Mouse (Mus musculus) neural tube, embryonic 11.5 days (tissue): ENCODE results near the gene Clca3a2. TPM values are rescaled to one million over a fixed set of nuclear protein-coding genes. Genes with fewer than 3 reads are reported as not detected.
"Not testable (repeated sequence)": the region's sequence is repeated elsewhere in the genome, so short reads cannot be mapped to it uniquely, and the experiment has no call there.

Experiments
- ATAC-seq: fragments of 200-750 bp; cut with Nextera tagmentation; 2 replicates; pipeline ENCODE4 v1.8.0; 2017; ENCODE audit warnings: moderate number of reproducible peaks, mild to moderate bottlenecking, moderate TSS enrichment, moderate library complexity; ENCODE audit not compliant: insufficient read depth, low FRiP score, low TSS enrichment
- DNase-seq: peaks from one replicate; pipeline ENCODE4 v3.0.0-alpha.2; 2015; ENCODE audit warnings: low spot score
- H3K27ac ChIP-seq: fragments of 300-500 bp; sonication (generic); 2 replicates; pipeline ENCODE4 v1.5.1; 2014; ENCODE audit warnings: low read depth, mild to moderate bottlenecking, low read length
- H3K27me3 ChIP-seq: fragments of 300-500 bp; sonication (generic); 2 replicates; pipeline ENCODE4 v1.6.1; 2014; ENCODE audit warnings: mild to moderate bottlenecking, low read length, mixed read lengths; ENCODE audit not compliant: control insufficient read depth, insufficient read depth
- H3K36me3 ChIP-seq: fragments of 300-500 bp; sonication (generic); 2 replicates; pipeline ENCODE4 v1.6.1; 2014; ENCODE audit warnings: mild to moderate bottlenecking, low read length, moderate library complexity, mixed read lengths; ENCODE audit not compliant: control insufficient read depth, insufficient read depth
- H3K4me1 ChIP-seq: fragments of 300-500 bp; sonication (generic); 2 replicates; pipeline ENCODE4 v1.6.1; 2014; ENCODE audit warnings: low read length, mixed read lengths; ENCODE audit not compliant: control insufficient read depth, insufficient read depth
- H3K4me2 ChIP-seq: fragments of 300-500 bp; sonication (generic); 2 replicates; pipeline ENCODE4 v1.6.1; 2014; ENCODE audit warnings: low read depth, mild to moderate bottlenecking, moderate library complexity
- H3K4me3 ChIP-seq: fragments of 300-500 bp; sonication (generic); 2 replicates; pipeline ENCODE4 v1.5.1; 2014; ENCODE audit warnings: low read depth, low read length
- H3K9ac ChIP-seq: fragments of 300-500 bp; sonication (generic); 2 replicates; pipeline ENCODE4 v1.6.1; 2014; ENCODE audit warnings: mild to moderate bottlenecking, low read length
- H3K9me3 ChIP-seq: fragments of 300-500 bp; sonication (generic); 2 replicates; pipeline ENCODE4 v1.6.1; 2016; ENCODE audit warnings: low read length; ENCODE audit not compliant: control insufficient read depth
- WGBS: fragments of 180-500 bp; shearing (Covaris S2); extraction: QIAGEN DNeasy Blood & Tissue Kit; methylation state at CpG from one replicate; pipeline ENCODE4 v1.1.7; 2014; 5-methylcytosine and 5-hydroxymethylcytosine counted together
- polyA plus RNA-seq: library from polyadenylated mRNA; unstranded; fragments of >200 nt; fragmentation: Nextera tagmentation; extraction: Ambion mirVana; gene quantifications from 2 replicates; pipeline ENCODE4 v1.2.1, GENCODE M21; 2014

The Clca3a2 gene
- polyA plus RNA-seq = not detected in 2 replicates

DNA sequence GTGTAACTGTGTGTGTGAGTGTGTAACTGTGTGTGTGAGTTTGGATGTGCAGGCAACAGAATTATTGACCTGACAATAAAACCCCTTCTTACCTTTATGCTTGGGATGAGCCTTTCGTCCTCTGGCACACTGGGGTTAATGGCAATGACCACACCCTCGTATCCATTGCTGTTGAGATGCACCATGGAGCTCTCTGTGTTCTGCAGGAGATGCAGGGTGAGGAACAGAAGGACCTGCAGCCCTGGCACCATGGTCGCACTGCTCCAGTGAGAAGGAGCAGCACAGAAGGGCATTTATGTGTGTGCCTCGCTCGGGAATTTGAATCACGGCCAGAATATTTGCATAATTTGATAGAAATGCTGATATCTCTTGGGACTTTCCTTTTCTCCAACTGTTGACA is at the start of gene Clca3a2:
TSS of gene Clca3a2 (minus strand) at position 276 of the 400 bp plus-strand sequence.
- 91% methylated on average over 6 of the region's 6 CpGs for WGBS

GRCm38 (mm10) chr3:144849584-144849983 is 30.3 kb upstream of the Clca3a2 start:
- Histone ChIP-seq H3K4me2 (no peak overlapping the region), H3K4me1 (no peaks in the 10 kb centered on the region), H3K27ac (no peak overlapping the region), H3K36me3 (no peaks in the 10 kb centered on the region), H3K4me3 (no peak overlapping the region), H3K27me3 (no peaks in the 10 kb centered on the region), H3K9ac (no peak overlapping the region), H3K9me3 (no peaks in the 10 kb centered on the region)
- WGBS = 26% methylated on average over 4 of the region's 4 CpGs
- DNase-seq (no peak), ATAC-seq (no peak)

More for the DNA sequence above, at the start of gene Clca3a2:
- H3K4me1 ChIP-seq, H3K9me3 ChIP-seq, H3K27me3 ChIP-seq, DNase-seq, H3K27ac ChIP-seq, H3K4me2 ChIP-seq, ATAC-seq, H3K4me3 ChIP-seq, H3K9ac ChIP-seq, H3K36me3 ChIP-seq: not testable (repeated sequence)

- WGBS = 89% methylated on average over 9 of the region's 9 CpGs
Measured at GRCm38 (mm10) chr3:144849014-144849556, 29.8 kb upstream of the Clca3a2 start, which contains the start of gene Clca3b. Gene Clca3b, minus strand, starts transcription at chr3:144849357.

DNA sequence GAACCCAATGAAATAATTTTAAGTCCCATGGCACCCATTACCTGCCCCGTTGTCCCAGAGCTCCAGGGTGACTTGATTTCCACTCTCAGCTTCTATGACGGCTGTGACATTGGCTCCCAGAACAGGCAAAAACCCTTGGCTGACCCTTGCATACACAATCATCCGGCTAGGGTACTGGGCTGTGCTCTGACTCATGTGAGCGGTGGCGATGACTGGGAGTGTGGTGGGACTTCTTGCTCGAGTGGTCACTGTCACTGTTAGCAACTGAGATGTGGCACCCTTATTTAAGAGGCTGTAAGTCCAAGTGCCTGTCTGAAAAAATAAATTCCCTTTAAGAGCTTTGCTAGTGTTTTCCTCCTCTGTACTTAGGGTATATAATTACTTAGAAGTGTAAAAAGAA is 8.0 kb upstream of the Clca3a2 start:
- Histone ChIP-seq H3K27ac (no peak overlapping the region), H3K4me2 (no peak overlapping the region), H3K9ac (no peak overlapping the region), H3K9me3 (no peaks in the 10 kb centered on the region), H3K4me1 (no peaks in the 10 kb centered on the region), H3K4me3 (no peak overlapping the region), H3K27me3 (no peaks in the 10 kb centered on the region), H3K36me3 (no peaks in the 10 kb centered on the region)
- WGBS = 91% methylated on average over 6 of the region's 6 CpGs
- ATAC-seq = no peak
- no peak for DNase-seq

More at GRCm38 (mm10) chr3:144849014-144849556, 29.8 kb upstream of the Clca3a2 start, which contains the start of gene Clca3b:
- H3K27ac ChIP-seq, H3K27me3 ChIP-seq, H3K4me3 ChIP-seq, H3K9ac ChIP-seq, ATAC-seq, H3K9me3 ChIP-seq, H3K4me2 ChIP-seq, H3K36me3 ChIP-seq, DNase-seq, H3K4me1 ChIP-seq: not testable (repeated sequence)

GRCm38 (mm10) chr3:144825151-144825550 is 5.9 kb upstream of the Clca3a2 start:
- ATAC-seq (peak; percentile 82), DNase-seq (peak; percentile 81)
- Histone ChIP-seq H3K9me3 (no peaks in the 10 kb centered on the region), H3K27ac (no peak overlapping the region), H3K4me2 (no peak overlapping the region), H3K36me3 (no peaks in the 10 kb centered on the region), H3K4me3 (no peak overlapping the region), H3K4me1 (no peaks in the 10 kb centered on the region), H3K9ac (no peak overlapping the region), H3K27me3 (no peaks in the 10 kb centered on the region)
- WGBS = 19% methylated on average over 10 of the region's 10 CpGs

DNA sequence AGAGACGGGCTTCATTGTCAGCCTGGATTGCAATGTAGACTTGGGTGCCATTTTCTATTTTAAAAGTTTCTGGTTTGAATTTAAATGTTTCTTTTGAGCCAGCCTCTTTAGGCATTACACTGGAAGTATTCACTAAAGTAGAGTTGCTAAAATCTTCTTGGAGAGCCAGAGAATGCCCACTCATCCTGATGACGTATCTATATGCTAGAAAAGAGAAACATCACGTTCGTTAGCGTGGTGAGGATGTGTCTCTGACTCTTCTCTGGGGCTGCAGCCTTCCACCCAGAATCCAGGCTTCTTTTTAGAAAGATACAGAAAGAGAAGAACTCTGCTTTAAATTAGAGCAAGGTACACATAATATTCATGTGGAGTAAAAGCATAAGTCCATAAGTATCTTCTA is 4.0 kb upstream of the Clca3a2 start:
- DNase-seq (no peak), ATAC-seq (no peak)
- Histone ChIP-seq H3K9ac (no peak overlapping the region), H3K36me3 (no peaks in the 10 kb centered on the region), H3K4me1 (no peaks in the 10 kb centered on the region), H3K4me2 (no peak overlapping the region), H3K27ac (no peak overlapping the region), H3K27me3 (no peaks in the 10 kb centered on the region), H3K4me3 (no peak overlapping the region), H3K9me3 (no peaks in the 10 kb centered on the region)
- WGBS = 87% methylated on average over 5 of the region's 5 CpGs

DNA sequence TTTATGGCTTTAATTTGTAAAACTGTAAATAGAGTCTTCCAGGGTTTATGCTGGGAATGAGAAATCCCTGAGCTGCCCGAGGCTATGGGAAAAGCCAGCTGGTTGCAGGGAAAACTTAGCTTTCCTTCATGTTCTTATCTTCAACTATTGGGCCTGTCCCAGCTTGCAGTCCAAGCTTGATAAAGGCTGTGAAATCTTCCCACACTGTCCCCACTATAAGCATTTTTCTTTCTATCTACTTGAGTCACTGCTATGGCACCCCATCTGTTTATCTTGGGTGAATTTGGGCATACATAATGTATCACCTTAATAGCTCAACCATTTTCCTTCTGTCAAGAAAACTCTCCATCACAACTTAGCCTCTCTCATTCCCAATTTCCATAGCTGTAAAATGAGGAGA is 1.3 kb upstream of the Clca3a2 start:
- ATAC-seq = no peak
- Histone ChIP-seq H3K27ac (no peak overlapping the region), H3K9me3 (no peaks in the 10 kb centered on the region), H3K4me2 (no peak overlapping the region), H3K27me3 (no peaks in the 10 kb centered on the region), H3K36me3 (no peaks in the 10 kb centered on the region), H3K9ac (no peak overlapping the region), H3K4me3 (no peak overlapping the region), H3K4me1 (no peaks in the 10 kb centered on the region)
- DNase-seq = no peak
- WGBS = 71% methylated on average over 1 of the region's 1 CpGs

GRCm38 (mm10) chr3:144813336-144813735 is 6.0 kb downstream of the Clca3a2 start:
- not testable (repeated sequence) for H3K4me1 ChIP-seq, H3K36me3 ChIP-seq, ATAC-seq, H3K4me3 ChIP-seq, H3K9me3 ChIP-seq, DNase-seq, H3K4me2 ChIP-seq, H3K27me3 ChIP-seq, H3K9ac ChIP-seq, H3K27ac ChIP-seq
- 91% methylated on average over 6 of the region's 6 CpGs for WGBS

GRCm38 (mm10) chr3:144811821-144812220 is 7.5 kb downstream of the Clca3a2 start:
- Histone ChIP-seq H3K9me3 (no peaks in the 10 kb centered on the region), H3K4me3 (no peak overlapping the region), H3K9ac (no peak overlapping the region), H3K4me2 (no peak overlapping the region), H3K27me3 (no peaks in the 10 kb centered on the region), H3K4me1 (no peaks in the 10 kb centered on the region), H3K36me3 (no peaks in the 10 kb centered on the region), H3K27ac (no peak overlapping the region)
- 43% methylated on average over 3 of the region's 3 CpGs for WGBS
- 0 out of 2 replicates have a peak, but pooled peaks have one; percentile 10 for ATAC-seq
- no peak for DNase-seq
